Mouse (Mus musculus) olfactory bulb, adult 2 months (tissue): ENCODE measurements around the gene Saal1.

ENCODE experiments used
- CTCF ChIP-seq: fragments of 200-500 bp; IDR thresholded peaks from 2 replicates; pipeline ENCODE4 v1.5.1; 2012; ENCODE audit warnings: low read depth, mild to moderate bottlenecking, low read length, moderate library complexity; ENCODE audit not compliant: insufficient read depth
- POLR2A ChIP-seq: fragments of 200-500 bp; IDR thresholded peaks from 2 replicates; pipeline ENCODE4 v1.6.1; 2012; ENCODE audit warnings: mild to moderate bottlenecking, low read depth, low read length, moderate library complexity; ENCODE audit not compliant: insufficient read depth

DNA sequence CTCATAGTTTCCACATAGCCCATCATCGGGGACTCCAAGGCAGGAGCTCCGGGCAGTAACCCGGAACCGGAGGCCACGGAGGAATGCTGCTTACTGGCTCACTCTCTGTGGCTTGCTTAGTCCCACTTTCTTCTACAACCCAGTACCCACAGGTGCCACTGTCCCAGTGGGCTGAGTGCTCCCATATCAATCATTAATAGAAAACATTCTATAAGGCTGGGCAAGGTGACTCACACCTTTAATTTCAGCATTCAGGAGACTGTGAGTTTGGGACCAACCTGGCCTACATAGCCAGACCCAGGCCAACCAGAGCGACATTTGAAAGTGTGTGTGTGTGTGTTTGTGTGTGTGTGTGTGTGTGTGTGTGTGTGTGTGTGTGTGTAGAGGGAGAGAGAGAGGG lies 12.9 kb upstream of the Saal1 start:
- no peak for TF ChIP-seq POLR2A
- TF ChIP-seq CTCF, result no peak
